7 mouse cellular contexts compared by ENCODE assay signal in genomic region chr3:54111489-54111888, GRCm38 (mm10). TPM values are rescaled to one million over a fixed set of nuclear protein-coding genes. Genes with fewer than 3 reads are reported as not detected.
"Had no signal": no experiment of that assay in that cellular context is flagged by ENCODE, and none has a peak within 500 bp of the region (broad histone marks: within the 10 kb centered on the region; RNA-seq: fewer than 3 reads in every experiment).

No protein-coding gene starts in this region.

- DNase-seq: left cerebral cortex, postnatal 4 days; lung, embryonic 14.5 days; thymus, adult 18-20 months; thymus, postnatal 14 days had no signal

- ATAC-seq: midbrain, embryonic 15.5 days had no signal

RNA-seq across cellular contexts. Expression of gene Trpc4, which starts 44.3 kb away (rescaled TPM):
- total RNA-seq: monocyte, adult 5-6 weeks; neutrophil, adult 5-6 weeks had no signal
